Mouse (Mus musculus) lung, embryonic 14.5 days (tissue): ENCODE measurements at regions not wholly inside any gene's neighbourhood (a gene's known extent, or its start where the extent isn't known, plus 50 kb on each side); places are given as distances from the start of the nearest gene placed in this dataset.
A peak's percentile ranks its signal among the peaks of the same experiment; 100 is the strongest.

ENCODE experiments used
- ATAC-seq: fragments of 200-750 bp; cut with Nextera tagmentation; 2 replicates; pipeline ENCODE4 v1.8.0; 2017; ENCODE audit warnings: mild to moderate bottlenecking, moderate TSS enrichment, moderate library complexity; ENCODE audit not compliant: insufficient read depth
- DNase-seq: peaks from one replicate; pipeline ENCODE4 v3.0.0-alpha.2; 2015
- H3K27ac ChIP-seq: fragments of 300-500 bp; sonication (generic); 2 replicates; pipeline ENCODE4 v1.5.1; 2014; ENCODE audit warnings: low read depth, mild to moderate bottlenecking, moderate library complexity
- H3K27me3 ChIP-seq: fragments of 300-500 bp; sonication (generic); 2 replicates; pipeline ENCODE4 v1.6.1; 2014; ENCODE audit warnings: low read length, control low read depth; ENCODE audit not compliant: insufficient read depth
- H3K36me3 ChIP-seq: fragments of 300-500 bp; sonication (generic); 2 replicates; pipeline ENCODE4 v1.6.1; 2014; ENCODE audit warnings: control low read depth; ENCODE audit not compliant: insufficient read depth
- H3K4me1 ChIP-seq: fragments of 300-500 bp; sonication (generic); 2 replicates; pipeline ENCODE4 v1.6.1; 2014; ENCODE audit warnings: antibody characterized with exemption, control low read depth; ENCODE audit not compliant: insufficient read depth
- H3K4me2 ChIP-seq: fragments of 300-500 bp; sonication (generic); 2 replicates; pipeline ENCODE4 v1.6.1; 2014; ENCODE audit warnings: mild to moderate bottlenecking
- H3K4me3 ChIP-seq: fragments of 300-500 bp; sonication (generic); 2 replicates; pipeline ENCODE4 v1.5.1; 2014; ENCODE audit warnings: low read depth, low read length
- H3K9ac ChIP-seq: fragments of 300-500 bp; sonication (generic); 2 replicates; pipeline ENCODE4 v1.6.1; 2014
- H3K9me3 ChIP-seq: fragments of 300-500 bp; sonication (generic); 2 replicates; pipeline ENCODE4 v1.6.1; 2016; ENCODE audit warnings: low read depth, low read length, control low read depth
- CTCF ChIP-seq: IDR thresholded peaks from 2 replicates; pipeline ENCODE4 v1.5.1; 2016; ENCODE audit warnings: antibody characterized with exemption, low read depth
- WGBS: fragments of 180-500 bp; shearing (Covaris S2); extraction: QIAGEN DNeasy Blood & Tissue Kit; methylation state at CpG from one replicate; pipeline ENCODE4 v1.1.7; 2014; 5-methylcytosine and 5-hydroxymethylcytosine counted together

- no peaks in the 10 kb centered on the region for H3K4me1 ChIP-seq
- H3K27ac ChIP-seq = no peak overlapping the region
- DNase-seq (peak; percentile 46), ATAC-seq (peak; percentile 65)
- TF ChIP-seq CTCF = no peak
- H3K4me3 ChIP-seq = no peak overlapping the region
- no peaks in the 10 kb centered on the region for H3K27me3 ChIP-seq
- H3K36me3 ChIP-seq = no peaks in the 10 kb centered on the region
- H3K9me3 ChIP-seq = no peaks in the 10 kb centered on the region
- WGBS = 1% methylated on average over 3 of the region's 3 CpGs
- no peak overlapping the region for H3K4me2 ChIP-seq
- H3K9ac ChIP-seq = no peak overlapping the region
These were observed 374.2 kb upstream of the Fam49b start for GRCm38 (mm10) chr15:64434502-64434901.

- no peak overlapping the region for H3K27ac ChIP-seq
- no peak for TF ChIP-seq CTCF
- H3K27me3 ChIP-seq = no peaks in the 10 kb centered on the region
- DNase-seq (no peak), ATAC-seq (no peak)
- no peak overlapping the region for H3K4me2 ChIP-seq
- no peaks in the 10 kb centered on the region for H3K9me3 ChIP-seq
- no peaks in the 10 kb centered on the region for H3K4me1 ChIP-seq
- no peak overlapping the region for H3K9ac ChIP-seq
- WGBS = 74% methylated on average over 2 of the region's 2 CpGs
- H3K4me3 ChIP-seq = no peak overlapping the region
- H3K36me3 ChIP-seq = no peaks in the 10 kb centered on the region
These were observed 374.6 kb upstream of the Fam49b start for GRCm38 (mm10) chr15:64434908-64435307.

DNA sequence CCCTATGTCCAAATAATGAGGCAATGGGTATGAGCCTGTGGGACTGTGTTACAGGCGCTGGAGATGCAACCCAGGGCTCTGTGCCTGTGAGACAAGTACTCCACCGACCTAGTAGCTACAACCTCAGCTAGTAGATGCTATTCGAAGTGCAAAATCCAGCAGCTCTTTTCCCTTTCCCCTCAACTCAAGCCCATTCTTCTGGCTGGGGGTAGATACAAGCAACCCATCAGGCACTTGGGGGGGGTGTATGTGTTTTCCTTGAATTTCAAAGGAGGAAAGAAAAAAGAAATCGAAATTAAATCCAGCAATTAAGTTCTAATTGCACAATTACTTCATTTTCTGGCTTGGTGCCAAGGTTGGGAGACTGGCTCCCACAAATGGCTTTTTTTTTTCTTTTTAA is 372.4 kb upstream of the Gm21798 start:
- no peak for ATAC-seq
- 72% methylated on average over 4 of the region's 4 CpGs for WGBS
- Histone ChIP-seq H3K4me1 (no peaks in the 10 kb centered on the region), H3K27me3 (no peaks in the 10 kb centered on the region), H3K9ac (no peak overlapping the region), H3K4me3 (no peak overlapping the region), H3K27ac (no peak overlapping the region), H3K4me2 (no peak overlapping the region), H3K36me3 (no peaks in the 10 kb centered on the region), H3K9me3 (no peaks in the 10 kb centered on the region)
- DNase-seq = peak; percentile 4
- no peak for TF ChIP-seq CTCF

- no peaks in the 10 kb centered on the region for H3K9me3 ChIP-seq
- H3K4me2 ChIP-seq = no peak overlapping the region
- H3K9ac ChIP-seq = no peak overlapping the region
- no peak for DNase-seq
- H3K4me1 ChIP-seq = no peaks in the 10 kb centered on the region
- WGBS = 73% methylated on average over 9 of the region's 9 CpGs
- no peak overlapping the region for H3K4me3 ChIP-seq
- TF ChIP-seq CTCF = no peak
- no peaks in the 10 kb centered on the region for H3K27me3 ChIP-seq
- no peak for ATAC-seq
- no peaks in the 10 kb centered on the region for H3K36me3 ChIP-seq
- H3K27ac ChIP-seq = no peak overlapping the region
These were observed 371.0 kb upstream of the Gm21798 start for GRCm38 (mm10) chr15:64446411-64447072.

- WGBS = 50% methylated on average over 5 of the region's 5 CpGs
- no peaks in the 10 kb centered on the region for H3K36me3 ChIP-seq
- no peak overlapping the region for H3K9ac ChIP-seq
- ATAC-seq (no peak), DNase-seq (peak; percentile 1)
- H3K4me3 ChIP-seq = no peak overlapping the region
- H3K9me3 ChIP-seq = no peaks in the 10 kb centered on the region
- H3K4me1 ChIP-seq = no peaks in the 10 kb centered on the region
- no peak overlapping the region for H3K27ac ChIP-seq
- H3K27me3 ChIP-seq = no peaks in the 10 kb centered on the region
- TF ChIP-seq CTCF = no peak
- H3K4me2 ChIP-seq = no peak overlapping the region
These were observed 370.1 kb upstream of the Gm21798 start for GRCm38 (mm10) chr15:64447239-64447952.

GRCm38 (mm10) chr15:64448581-64449140 is 368.8 kb upstream of the Gm21798 start:
- DNase-seq (no peak), ATAC-seq (no peak)
- no peaks in the 10 kb centered on the region for H3K4me1 ChIP-seq
- no peaks in the 10 kb centered on the region for H3K9me3 ChIP-seq
- no peak for TF ChIP-seq CTCF
- no peak overlapping the region for H3K4me3 ChIP-seq
- WGBS = 87% methylated on average over 7 of the region's 7 CpGs
- H3K27me3 ChIP-seq = no peaks in the 10 kb centered on the region
- no peak overlapping the region for H3K4me2 ChIP-seq
- H3K27ac ChIP-seq = no peak overlapping the region
- no peaks in the 10 kb centered on the region for H3K36me3 ChIP-seq
- H3K9ac ChIP-seq = no peak overlapping the region

DNA sequence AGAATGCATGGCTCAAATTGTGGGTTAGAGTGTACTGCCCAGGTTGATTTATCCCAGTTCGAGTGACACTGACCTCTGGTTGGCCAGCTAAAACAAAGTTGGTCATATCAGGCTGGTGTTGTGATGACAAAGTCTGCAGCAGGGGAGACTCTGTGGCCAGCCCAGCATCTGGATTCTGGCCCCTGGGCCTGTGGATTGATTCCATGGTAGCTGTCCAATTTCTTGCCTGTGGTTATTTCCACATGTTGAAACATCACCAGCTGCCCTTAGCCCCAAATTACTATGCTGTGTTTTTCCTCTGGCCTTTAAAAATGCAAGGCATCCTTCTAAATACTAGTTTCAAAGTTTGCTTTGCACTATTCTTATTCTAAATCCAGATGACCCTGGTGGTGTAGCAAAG is 346.8 kb upstream of the Gm21798 start:
- H3K9me3 ChIP-seq = no peaks in the 10 kb centered on the region
- no peaks in the 10 kb centered on the region for H3K27me3 ChIP-seq
- H3K27ac ChIP-seq = no peak overlapping the region
- H3K4me1 ChIP-seq = no peaks in the 10 kb centered on the region
- no peaks in the 10 kb centered on the region for H3K36me3 ChIP-seq
- no peak overlapping the region for H3K4me2 ChIP-seq
- no peak for DNase-seq
- H3K4me3 ChIP-seq = no peak overlapping the region
- H3K9ac ChIP-seq = no peak overlapping the region
- ATAC-seq = no peak
- TF ChIP-seq CTCF = no peak
- WGBS = 66% methylated on average over 1 of the region's 1 CpGs
